Mouse (Mus musculus): ENCODE measurements around the gene Pgbd5.

The Pgbd5 gene

GRCm38 (mm10) chr8:124330433-124330832 lies 109.0 kb downstream of the Pgbd5 start:
- in situ Hi-C loops (cut with MboI; ENCODE audit: low pct_unique_long_range_greater_than_20kb in 1 of 2, low sequenced_read_pairs in 2 of 2, unreplicated experiment in 1 of 2): no loop called here

- in situ Hi-C loops (cut with MboI; ENCODE audit: low pct_unique_long_range_greater_than_20kb in 1 of 2, low sequenced_read_pairs in 2 of 2, unreplicated experiment in 1 of 2): no loop called here
Observed at GRCm38 (mm10) chr8:124329690-124330089, 109.8 kb downstream of the Pgbd5 start.

- in situ Hi-C loops (cut with MboI; ENCODE audit: low pct_unique_long_range_greater_than_20kb in 1 of 2, low sequenced_read_pairs in 2 of 2, unreplicated experiment in 1 of 2): no loop called here
Observed at GRCm38 (mm10) chr8:124328259-124328658, 111.2 kb downstream of the Pgbd5 start.

GRCm38 (mm10) chr8:124323356-124323755 lies 116.1 kb downstream of the Pgbd5 start:
- in situ Hi-C loops (cut with MboI; ENCODE audit: low pct_unique_long_range_greater_than_20kb in 1 of 2, low sequenced_read_pairs in 2 of 2, unreplicated experiment in 1 of 2): no loop called here

GRCm38 (mm10) chr8:124321227-124321840 lies 118.1 kb downstream of the Pgbd5 start:
- in situ Hi-C loops (cut with MboI; ENCODE audit: low pct_unique_long_range_greater_than_20kb in 1 of 2, low sequenced_read_pairs in 2 of 2, unreplicated experiment in 1 of 2): no loop called here

- in situ Hi-C loops (cut with MboI; ENCODE audit: low pct_unique_long_range_greater_than_20kb in 1 of 2, low sequenced_read_pairs in 2 of 2, unreplicated experiment in 1 of 2): no loop called here
Observed at GRCm38 (mm10) chr8:124319316-124319652, 120.2 kb downstream of the Pgbd5 start.
